Mouse (Mus musculus) stomach, embryonic 16.5 days (tissue): Measurements from ENCODE around the gene Gpha2. TPM values are rescaled to one million over a fixed set of nuclear protein-coding genes. Genes with fewer than 3 reads are reported as not detected.
A peak's percentile ranks its signal among the peaks of the same experiment; 100 is the strongest.

Source experiments
- ATAC-seq: fragments of 200-750 bp; cut with Nextera tagmentation; 2 replicates; pipeline ENCODE4 v1.8.0; 2017; ENCODE audit warnings: moderate number of reproducible peaks, moderate TSS enrichment; ENCODE audit not compliant: insufficient read depth, low FRiP score
- H3K27ac ChIP-seq: fragments of 300-500 bp; sonication (generic); 2 replicates; pipeline ENCODE4 v1.5.1; 2014; ENCODE audit warnings: low read length
- H3K27me3 ChIP-seq: fragments of 300-500 bp; sonication (generic); 2 replicates; pipeline ENCODE4 v1.6.1; 2014; ENCODE audit warnings: low read length, control low read depth, mixed read lengths; ENCODE audit not compliant: control insufficient read depth, insufficient read depth
- H3K36me3 ChIP-seq: fragments of 300-500 bp; sonication (generic); 2 replicates; pipeline ENCODE4 v1.6.1; 2014; ENCODE audit warnings: low read length; ENCODE audit not compliant: control insufficient read depth, insufficient read depth
- H3K4me1 ChIP-seq: fragments of 300-500 bp; sonication (generic); 2 replicates; pipeline ENCODE4 v1.6.1; 2014; ENCODE audit warnings: low read length, control low read depth, mixed read lengths; ENCODE audit not compliant: control insufficient read depth, insufficient read depth
- H3K4me2 ChIP-seq: fragments of 300-500 bp; sonication (generic); 2 replicates; pipeline ENCODE4 v1.6.1; 2014; ENCODE audit warnings: low read depth, low read length, mixed read lengths
- H3K4me3 ChIP-seq: fragments of 300-500 bp; sonication (generic); replicated peaks from 2 replicates; pipeline ENCODE4 v1.5.1; 2014; ENCODE audit warnings: mild to moderate bottlenecking, low read length
- H3K9ac ChIP-seq: fragments of 300-500 bp; sonication (generic); 2 replicates; pipeline ENCODE4 v1.6.1; 2014; ENCODE audit warnings: low read length
- H3K9me3 ChIP-seq: fragments of 300-500 bp; sonication (generic); replicated peaks from 2 replicates; pipeline ENCODE4 v1.6.1; 2016; ENCODE audit warnings: low read length, control low read depth; ENCODE audit not compliant: control insufficient read depth
- WGBS: fragments of 180-500 bp; shearing (Covaris S2); extraction: QIAGEN DNeasy Blood & Tissue Kit; methylation state at CpG from one replicate; pipeline ENCODE4 v1.1.7; 2014; 5-methylcytosine and 5-hydroxymethylcytosine counted together
- polyA plus RNA-seq: library from polyadenylated mRNA; unstranded; fragments of >200 nt; fragmentation: Nextera tagmentation; extraction: Ambion mirVana; gene quantifications from 2 replicates; pipeline ENCODE4 v1.2.1, GENCODE M21; 2015

Gene Gpha2
- polyA plus RNA-seq, 1 experiment from 2014 or later = 0.48 TPM

GRCm38 (mm10) chr19:6253021-6253420, 26.8 kb downstream of the Gpha2 start:
- Histone ChIP-seq H3K4me2 (no peak overlapping the region), H3K9ac (no peak overlapping the region), H3K36me3 (peaks cover 10% of the 10 kb centered on the region; the same call in 1 of the 2 replicates), H3K4me3 (no peak overlapping the region), H3K9me3 (no peaks in the 10 kb centered on the region), H3K27me3 (no peaks in the 10 kb centered on the region), H3K4me1 (no peaks in the 10 kb centered on the region), H3K27ac (no peak overlapping the region)
- ATAC-seq = no peak
- WGBS = 86% methylated on average over 4 of the region's 4 CpGs

GRCm38 (mm10) chr19:6260428-6260827, 34.2 kb downstream of the Gpha2 start:
- no peaks in the 10 kb centered on the region for H3K9me3 ChIP-seq
- H3K27ac ChIP-seq = no peak overlapping the region
- H3K9ac ChIP-seq = no peak overlapping the region
- ATAC-seq = no peak
- no peak overlapping the region for H3K4me2 ChIP-seq
- no peak overlapping the region for H3K4me3 ChIP-seq
- 56% methylated on average over 2 of the region's 2 CpGs for WGBS
- H3K4me1 ChIP-seq = no peaks in the 10 kb centered on the region
- no peaks in the 10 kb centered on the region for H3K27me3 ChIP-seq
- H3K36me3 ChIP-seq = peaks cover 19% of the 10 kb centered on the region

- Histone ChIP-seq H3K4me1 (no peaks in the 10 kb centered on the region), H3K9ac (no peak overlapping the region), H3K4me2 (no peak overlapping the region), H3K36me3 (peaks cover 19% of the 10 kb centered on the region), H3K4me3 (no peak overlapping the region), H3K27me3 (no peaks in the 10 kb centered on the region), H3K9me3 (no peaks in the 10 kb centered on the region), H3K27ac (no peak overlapping the region)
- WGBS = 89% methylated on average over 4 of the region's 4 CpGs
- no peak for ATAC-seq
Measured at GRCm38 (mm10) chr19:6260946-6261345, 34.8 kb downstream of the Gpha2 start.

- Histone ChIP-seq H3K36me3 (peaks cover 19% of the 10 kb centered on the region), H3K9me3 (no peaks in the 10 kb centered on the region), H3K27ac (no peak overlapping the region), H3K4me3 (no peak overlapping the region), H3K4me2 (no peak overlapping the region), H3K9ac (no peak overlapping the region), H3K27me3 (no peaks in the 10 kb centered on the region), H3K4me1 (no peaks in the 10 kb centered on the region)
- WGBS = 93% methylated on average over 14 of the region's 14 CpGs
- no peak for ATAC-seq
Measured at GRCm38 (mm10) chr19:6261379-6261778, 35.2 kb downstream of the Gpha2 start.

GRCm38 (mm10) chr19:6262222-6262621, 36.0 kb downstream of the Gpha2 start:
- Histone ChIP-seq H3K9me3 (no peaks in the 10 kb centered on the region), H3K4me1 (no peaks in the 10 kb centered on the region), H3K27me3 (no peaks in the 10 kb centered on the region), H3K4me3 (no peak overlapping the region), H3K36me3 (peaks cover 15% of the 10 kb centered on the region), H3K4me2 (no peak overlapping the region), H3K27ac (peak overlapping the region; percentile 80), H3K9ac (no peak overlapping the region)
- no peak for ATAC-seq
- WGBS = 70% methylated on average over 7 of the region's 7 CpGs

- peak overlapping the region; percentile 56 for H3K9ac ChIP-seq
- H3K4me1 ChIP-seq = no peaks in the 10 kb centered on the region
- no peaks in the 10 kb centered on the region for H3K27me3 ChIP-seq
- WGBS = 70% methylated on average over 8 of the region's 8 CpGs
- no peaks in the 10 kb centered on the region for H3K9me3 ChIP-seq
- H3K4me2 ChIP-seq = peak overlapping the region; percentile 52
- H3K27ac ChIP-seq = peak overlapping the region; percentile 80
- peaks cover 15% of the 10 kb centered on the region for H3K36me3 ChIP-seq
- H3K4me3 ChIP-seq = peak overlapping the region; percentile 35
- peak; percentile 81 for ATAC-seq
Measured at GRCm38 (mm10) chr19:6262839-6263433, 36.8 kb downstream of the Gpha2 start.

- ATAC-seq = peak; percentile 13; the same call in 1 of the 2 replicates
- peak overlapping the region; percentile 80 for H3K27ac ChIP-seq
Measured at GRCm38 (mm10) chr19:6264200-6264599, 38.0 kb downstream of the Gpha2 start.

GRCm38 (mm10) chr19:6264945-6265344, 38.8 kb downstream of the Gpha2 start:
- H3K4me1 ChIP-seq = no peaks in the 10 kb centered on the region
- H3K4me2 ChIP-seq = peak overlapping the region; percentile 52
- H3K9me3 ChIP-seq = no peaks in the 10 kb centered on the region
- peak overlapping the region; percentile 35 for H3K4me3 ChIP-seq
- H3K27ac ChIP-seq = no peak overlapping the region; the same call in 1 of the 2 replicates
- no peaks in the 10 kb centered on the region for H3K27me3 ChIP-seq
- ATAC-seq = no peak
- H3K9ac ChIP-seq = 0 out of 2 replicates have a peak overlapping the region, but pooled peaks have one; percentile 56
- 77% methylated on average over 8 of the region's 8 CpGs for WGBS
- H3K36me3 ChIP-seq = peaks cover 15% of the 10 kb centered on the region

More at GRCm38 (mm10) chr19:6264200-6264599, 38.0 kb downstream of the Gpha2 start:
- Histone ChIP-seq H3K36me3 (peaks cover 15% of the 10 kb centered on the region), H3K27me3 (no peaks in the 10 kb centered on the region), H3K4me2 (peak overlapping the region; percentile 52), H3K9ac (peak overlapping the region; percentile 56), H3K4me3 (peak overlapping the region; percentile 35), H3K9me3 (no peaks in the 10 kb centered on the region), H3K4me1 (no peaks in the 10 kb centered on the region)
- WGBS = 52% methylated on average over 9 of the region's 9 CpGs

GRCm38 (mm10) chr19:6265727-6266182, 39.6 kb downstream of the Gpha2 start:
- peaks cover 12% of the 10 kb centered on the region for H3K36me3 ChIP-seq
- no peaks in the 10 kb centered on the region for H3K27me3 ChIP-seq
- no peak overlapping the region for H3K27ac ChIP-seq
- no peak for ATAC-seq
- H3K4me1 ChIP-seq = no peaks in the 10 kb centered on the region
- H3K4me2 ChIP-seq = no peak overlapping the region
- 70% methylated on average over 6 of the region's 6 CpGs for WGBS
- no peaks in the 10 kb centered on the region for H3K9me3 ChIP-seq
- H3K9ac ChIP-seq = no peak overlapping the region
- H3K4me3 ChIP-seq = peak overlapping the region; percentile 35; the same call in 1 of the 2 replicates
